Mouse (Mus musculus) G1E (cell line): ENCODE results near the gene Med13l. TPM values are rescaled to one million over a fixed set of nuclear protein-coding genes. Genes with fewer than 3 reads are reported as not detected.

Experiments
- ATAC-seq: 2 replicates; pipeline ENCODE4 v1.8.0; 2016; ENCODE audit warnings: mild to moderate bottlenecking; ENCODE audit not compliant: insufficient number of reproducible peaks, poor library complexity, low FRiP score, severe bottlenecking; ENCODE audit errors: extremely low read depth
- DNase-seq: peaks from one replicate; pipeline ENCODE4 v3.0.0; 2012; ENCODE audit warnings: low spot score
- H3K27me3 ChIP-seq: 2 replicates; pipeline ENCODE4 v1.6.1; 2012; ENCODE audit warnings: mild to moderate bottlenecking, low read length, inconsistent platforms; ENCODE audit not compliant: insufficient read depth
- H3K36me3 ChIP-seq: replicated peaks from 2 replicates; pipeline ENCODE3; 2012; ENCODE audit warnings: mild to moderate bottlenecking, inconsistent platforms
- H3K4me1 ChIP-seq: 2 replicates; pipeline ENCODE4 v1.6.1; 2012; ENCODE audit warnings: low read depth, low read length, inconsistent platforms, mixed read lengths; ENCODE audit not compliant: insufficient read depth
- H3K4me3 ChIP-seq: 2 replicates; pipeline ENCODE4 v1.5.1; 2012; ENCODE audit warnings: low read depth, mild to moderate bottlenecking, inconsistent platforms, low read length, moderate library complexity, mixed read lengths
- H3K9me3 ChIP-seq: replicated peaks from 2 replicates; pipeline ENCODE4 v1.6.1; 2012; ENCODE audit warnings: inconsistent platforms
- CTCF ChIP-seq: IDR thresholded peaks from 2 replicates; pipeline ENCODE4 v1.5.1; 2012; ENCODE audit warnings: low read depth, low read length, inconsistent platforms, mixed read lengths
- GATA1 ChIP-seq: IDR thresholded peaks from 2 replicates; pipeline ENCODE4 v1.6.1; 2012; ENCODE audit warnings: borderline replicate concordance, low read length, inconsistent platforms, mixed read lengths
- GATA2 ChIP-seq: IDR thresholded peaks from 2 replicates; pipeline ENCODE4 v1.6.1; 2012; ENCODE audit warnings: low read depth, low read length, inconsistent platforms, borderline replicate concordance
- POLR2AphosphoS5 ChIP-seq: IDR thresholded peaks from 2 replicates; pipeline ENCODE4 v1.6.1; 2012; ENCODE audit warnings: low read depth, low read length, inconsistent platforms; ENCODE audit not compliant: insufficient replicate concordance
- TAL1 ChIP-seq: conservative IDR thresholded peaks from 2 replicates; pipeline ENCODE4 v1.6.1; 2012; ENCODE audit warnings: low read depth, low read length, inconsistent platforms, mixed read lengths
- polyA plus RNA-seq: library from polyadenylated mRNA; stranded (reverse); fragments of >175 nt; gene quantifications from 2 replicates; pipeline ENCODE4 v1.2.3, GENCODE M21; 2012
- total RNA-seq, 2 experiments: library from RNA; stranded (forward) in 1 of 2; stranded (reverse) in 1 of 2; fragments of 200-1000 nt in 1 of 2; fragments of >200 nt in 1 of 2; fragmentation: Nextera tagmentation in 1 of 2; gene quantifications; 2 replicates each; pipeline ENCODE4 v1.2.3; 2014 to 2017

Gene Med13l
- total and polyA plus RNA-seq, 3 experiments, result 16.8 to 91.7 (median 17.9) TPM

- H3K4me3 ChIP-seq, result no peak overlapping the region
- DNase-seq (no peak), ATAC-seq (no peak)
- no peaks in the 10 kb centered on the region; the same call in 1 of the 2 replicates for H3K27me3 ChIP-seq
- H3K4me1 ChIP-seq, result no peaks in the 10 kb centered on the region
- H3K36me3 ChIP-seq, result no peaks in the 10 kb centered on the region
- TF ChIP-seq TAL1 (no peak), GATA1 (no peak), CTCF (no peak), POLR2AphosphoS5 (no peak), GATA2 (no peak)
- peaks cover 34% of the 10 kb centered on the region for H3K9me3 ChIP-seq
Measured at GRCm38 (mm10) chr5:118776396-118776795, 215.9 kb downstream of the Med13l start.

- ATAC-seq (no peak), DNase-seq (no peak)
- Histone ChIP-seq H3K4me3 (no peak overlapping the region), H3K36me3 (no peaks in the 10 kb centered on the region), H3K27me3 (no peaks in the 10 kb centered on the region), H3K9me3 (peaks cover 61% of the 10 kb centered on the region), H3K4me1 (no peaks in the 10 kb centered on the region)
- TF ChIP-seq TAL1, result no peak
- TF ChIP-seq CTCF, result peak; percentile 44; the same call in 1 of the 2 replicates
Measured at GRCm38 (mm10) chr5:118781598-118781997, 221.1 kb downstream of the Med13l start.

DNA sequence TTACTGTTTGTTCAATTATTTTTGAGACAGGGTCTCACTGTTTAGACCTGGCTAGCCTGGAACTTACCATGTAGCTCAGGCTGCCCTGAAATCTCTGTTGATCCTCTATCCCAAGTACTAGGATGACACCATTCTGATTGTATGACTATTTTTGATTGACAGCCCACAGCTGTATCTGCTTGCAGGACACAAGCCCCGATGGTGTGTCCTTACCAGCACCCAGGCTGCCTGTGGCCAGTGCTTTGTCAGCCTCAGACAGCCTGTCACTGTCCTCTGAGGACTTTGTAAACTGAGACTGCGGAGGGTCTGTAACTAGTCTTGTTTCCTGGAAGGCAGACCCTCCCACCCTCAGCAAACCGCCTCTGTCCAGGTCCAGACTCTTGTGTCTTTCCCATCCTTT is 221.7 kb downstream of the Med13l start:
- Histone ChIP-seq H3K4me1 (no peaks in the 10 kb centered on the region), H3K9me3 (peaks cover 65% of the 10 kb centered on the region), H3K4me3 (no peak overlapping the region), H3K36me3 (no peaks in the 10 kb centered on the region), H3K27me3 (no peaks in the 10 kb centered on the region)
- ATAC-seq (no peak), DNase-seq (no peak)
- TF ChIP-seq GATA1, result no peak

DNA sequence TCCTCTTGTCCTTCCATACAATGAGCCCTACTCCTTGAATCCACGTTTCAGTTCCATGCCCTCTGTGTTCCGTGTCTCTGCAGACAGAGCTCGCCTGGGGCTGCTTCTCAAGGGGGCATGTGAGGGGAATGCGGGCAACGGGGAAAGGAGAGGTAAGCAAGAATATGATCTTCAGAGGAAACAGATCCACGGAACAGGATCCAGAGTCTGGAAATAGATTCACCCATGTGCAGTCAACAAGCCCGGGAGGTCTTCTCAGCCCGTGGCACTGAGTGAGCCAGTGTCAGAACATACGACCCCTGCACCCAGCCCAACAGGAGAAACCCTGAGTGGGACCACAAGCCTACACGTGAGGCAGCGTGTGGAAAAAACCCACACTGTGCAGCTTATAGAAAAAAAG is 228.7 kb downstream of the Med13l start:
- ATAC-seq, result no peak
- TF ChIP-seq TAL1 (no peak), GATA1 (no peak), CTCF (no peak), POLR2AphosphoS5 (no peak), GATA2 (no peak)

DNA sequence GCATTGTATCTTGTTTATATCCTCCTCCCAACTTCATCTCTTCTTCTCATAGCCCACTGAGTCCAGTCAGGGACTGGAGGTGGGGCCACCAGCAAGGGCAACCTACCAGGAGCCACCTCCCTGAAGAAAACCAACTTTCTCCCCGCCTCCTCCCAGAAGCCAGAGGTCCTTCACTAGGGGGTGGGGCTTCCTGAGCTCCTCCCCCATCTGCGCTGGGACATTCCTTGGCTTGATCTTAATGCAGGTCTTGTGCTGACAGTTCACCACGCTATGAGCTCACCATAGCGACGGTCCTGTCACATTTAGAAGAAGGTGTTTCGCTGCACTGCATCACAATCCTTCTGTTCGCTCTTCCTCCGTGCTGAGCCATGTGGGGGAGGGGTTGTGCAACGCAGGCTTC is 229.3 kb downstream of the Med13l start:
- DNase-seq, result no peak
- TF ChIP-seq GATA1, result no peak
- TF ChIP-seq POLR2AphosphoS5, result no peak
- no peak for TF ChIP-seq GATA2
- TF ChIP-seq CTCF, result no peak
- TF ChIP-seq TAL1, result no peak
- Histone ChIP-seq H3K27me3 (no peaks in the 10 kb centered on the region), H3K4me3 (no peak overlapping the region), H3K9me3 (peaks cover 45% of the 10 kb centered on the region), H3K36me3 (no peaks in the 10 kb centered on the region), H3K4me1 (no peaks in the 10 kb centered on the region)
- no peak for ATAC-seq

More for the DNA sequence above, 228.7 kb downstream of the Med13l start:
- no peak overlapping the region for H3K4me3 ChIP-seq
- H3K4me1 ChIP-seq, result no peaks in the 10 kb centered on the region
- peaks cover 50% of the 10 kb centered on the region for H3K9me3 ChIP-seq
- no peak for DNase-seq
- H3K27me3 ChIP-seq, result no peaks in the 10 kb centered on the region
- H3K36me3 ChIP-seq, result no peaks in the 10 kb centered on the region

DNA sequence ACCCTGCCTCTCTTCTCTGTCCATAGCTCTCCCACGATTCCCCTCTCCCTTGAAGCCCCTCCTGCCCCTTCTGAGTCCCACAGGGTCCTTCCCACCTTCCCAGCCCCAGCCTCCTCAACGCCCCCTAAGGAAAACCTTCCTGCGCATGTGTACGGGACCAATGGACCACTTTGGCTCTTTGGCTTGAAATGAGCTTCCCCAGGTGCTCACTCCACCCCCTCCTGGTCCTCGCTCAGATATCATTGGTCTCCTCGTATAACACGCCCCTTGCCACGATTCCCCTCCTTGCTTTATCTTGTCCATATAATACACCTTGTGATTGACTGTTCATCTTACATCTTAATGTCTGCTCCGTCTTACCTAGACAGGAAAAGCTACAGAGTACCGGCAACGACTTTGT is 237.3 kb downstream of the Med13l start:
- Histone ChIP-seq H3K4me3 (no peak overlapping the region), H3K9me3 (peaks cover 46% of the 10 kb centered on the region), H3K36me3 (no peaks in the 10 kb centered on the region), H3K4me1 (no peaks in the 10 kb centered on the region), H3K27me3 (no peaks in the 10 kb centered on the region)
- TF ChIP-seq CTCF (no peak), TAL1 (no peak), POLR2AphosphoS5 (no peak), GATA2 (no peak), GATA1 (no peak)
- no peak for DNase-seq
- no peak for ATAC-seq

GRCm38 (mm10) chr5:118801592-118801991 is 241.1 kb downstream of the Med13l start:
- Histone ChIP-seq H3K9me3 (peaks cover 58% of the 10 kb centered on the region), H3K4me1 (no peaks in the 10 kb centered on the region), H3K27me3 (no peaks in the 10 kb centered on the region), H3K36me3 (no peaks in the 10 kb centered on the region), H3K4me3 (no peak overlapping the region)
- ATAC-seq (no peak), DNase-seq (no peak)
- no peak for TF ChIP-seq TAL1
- TF ChIP-seq CTCF, result no peak
- no peak for TF ChIP-seq GATA2
- TF ChIP-seq GATA1, result no peak
- no peak for TF ChIP-seq POLR2AphosphoS5
